Mouse (Mus musculus) liver (tissue): Measurements from ENCODE around the gene Zfp663.

ENCODE experiments used
- DNase-seq: peaks from one replicate; pipeline ENCODE4 v3.0.0-alpha.2; 2020; ENCODE audit warnings: mixed read lengths

The Zfp663 gene

GRCm38 (mm10) chr2:165319503-165319902 is 49.0 kb downstream of the Zfp663 start:
- no peak for DNase-seq

GRCm38 (mm10) chr2:165318941-165319340 is 49.6 kb downstream of the Zfp663 start:
- no peak for DNase-seq

GRCm38 (mm10) chr2:165317621-165318263 is 50.8 kb downstream of the Zfp663 start:
- DNase-seq = no peak

DNA sequence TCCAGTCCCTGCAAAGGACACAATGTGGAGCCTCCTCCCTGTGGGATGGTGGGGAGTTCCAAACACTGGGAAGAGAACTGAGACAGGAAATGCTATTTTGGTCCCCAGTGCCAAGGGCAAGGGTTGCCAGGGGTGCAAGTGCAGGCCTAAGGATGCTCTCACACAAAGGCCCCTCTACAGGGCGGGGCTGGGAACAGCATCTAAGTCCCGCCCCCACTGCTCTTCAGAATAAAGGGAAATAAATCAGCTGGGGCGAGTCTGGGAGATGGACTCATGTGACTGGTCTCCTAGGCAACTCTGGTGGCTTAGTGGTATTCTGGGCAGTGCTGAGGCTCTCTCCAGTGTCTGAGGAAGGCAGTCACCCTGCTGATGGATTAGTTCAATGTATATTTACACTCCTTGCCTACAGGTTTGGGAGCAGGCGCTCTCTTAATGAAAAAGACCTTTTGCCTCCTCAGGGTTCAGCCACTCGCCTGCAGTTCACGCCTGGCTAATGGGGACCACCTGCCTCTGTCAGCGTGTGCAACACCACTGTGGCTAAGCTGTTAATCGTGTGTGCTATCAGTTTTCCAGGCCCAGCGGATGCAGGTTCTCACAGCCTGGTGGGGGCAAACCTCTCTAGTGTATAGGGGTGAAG is 51.6 kb downstream of the Zfp663 start:
- no peak for DNase-seq

DNA sequence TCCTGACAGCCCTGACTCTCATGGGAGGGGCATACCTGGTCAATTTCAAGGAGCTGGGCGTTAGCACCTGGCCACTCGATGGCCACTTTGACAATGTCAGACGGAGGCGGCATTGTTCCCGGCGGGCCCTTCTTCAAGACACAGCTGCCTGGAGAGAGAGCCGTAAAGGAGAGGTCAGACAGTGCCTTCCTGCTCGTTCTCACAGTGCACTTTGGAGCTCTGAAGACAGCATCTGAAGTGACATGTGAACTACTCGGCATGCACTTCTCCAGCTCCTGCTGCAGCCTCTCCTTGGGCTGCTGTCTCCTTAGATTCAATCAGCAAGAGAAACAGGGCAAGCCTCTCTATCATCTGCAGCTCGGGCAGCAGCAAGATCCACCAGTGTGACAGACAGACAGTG is 52.3 kb downstream of the Zfp663 start:
- no peak for DNase-seq

GRCm38 (mm10) chr2:165314197-165314596 is 54.3 kb downstream of the Zfp663 start:
- no peak for DNase-seq

DNA sequence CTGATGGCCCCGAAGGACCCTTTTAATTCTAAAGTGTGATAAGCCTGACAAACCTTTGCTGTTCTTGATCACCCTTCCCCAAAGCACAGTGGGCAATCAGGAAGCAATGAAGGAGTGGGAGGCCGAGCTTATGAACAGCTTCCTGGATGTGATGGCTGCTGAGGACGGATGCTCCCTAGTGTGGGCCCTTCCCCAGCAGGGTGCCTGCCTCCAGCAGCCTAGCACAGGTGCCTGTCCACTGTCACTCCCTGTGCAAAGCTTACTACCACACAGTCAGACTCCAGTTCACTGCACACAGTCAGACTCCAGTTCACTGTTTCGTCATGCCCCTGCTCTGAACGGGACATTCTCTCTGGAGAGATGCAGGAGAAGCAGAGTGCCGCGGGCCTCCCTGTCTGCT is 56.1 kb downstream of the Zfp663 start:
- DNase-seq = no peak

DNA sequence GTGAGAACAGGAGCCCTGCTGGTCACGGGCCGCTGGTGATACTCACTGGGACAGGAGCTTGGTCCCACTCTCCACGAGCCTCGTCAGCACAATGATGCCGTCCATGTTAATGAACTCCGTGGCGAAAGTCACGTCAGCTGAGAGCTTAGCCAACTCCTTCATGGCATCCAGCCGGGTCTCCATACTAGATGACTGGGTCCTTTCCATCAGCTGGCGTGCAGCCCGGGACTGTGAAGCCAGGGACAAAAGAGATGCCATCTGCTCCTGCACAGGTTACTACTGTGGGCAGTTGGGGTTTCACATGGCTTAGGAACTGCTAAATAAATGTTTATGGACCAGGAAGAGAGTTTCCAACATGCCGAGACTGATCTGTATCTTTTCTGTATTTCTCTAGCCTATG is 57.0 kb downstream of the Zfp663 start:
- DNase-seq = no peak

GRCm38 (mm10) chr2:165310818-165311425 is 57.6 kb downstream of the Zfp663 start:
- DNase-seq = no peak

- DNase-seq = no peak
Observed at GRCm38 (mm10) chr2:165307801-165308200, 60.7 kb downstream of the Zfp663 start.

DNA sequence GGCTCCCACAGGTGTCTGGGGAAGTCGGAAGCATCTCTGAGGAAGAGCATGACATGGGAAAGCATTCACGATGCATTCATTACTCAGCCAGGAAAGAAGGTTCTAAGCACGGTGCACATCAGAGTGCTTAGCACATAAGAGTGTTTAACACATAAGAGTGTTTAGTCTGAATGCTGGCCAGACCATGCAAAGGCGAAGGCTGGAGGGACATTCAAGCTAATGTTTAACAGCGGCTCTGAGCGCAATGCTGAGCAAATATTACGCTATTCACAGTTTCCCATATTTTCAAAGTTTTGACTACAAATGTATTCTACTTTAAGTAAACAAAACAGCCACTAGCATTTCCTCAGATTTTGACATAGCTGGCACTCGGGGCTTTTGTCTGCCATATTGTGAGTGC is 63.1 kb downstream of the Zfp663 start:
- DNase-seq = no peak

DNA sequence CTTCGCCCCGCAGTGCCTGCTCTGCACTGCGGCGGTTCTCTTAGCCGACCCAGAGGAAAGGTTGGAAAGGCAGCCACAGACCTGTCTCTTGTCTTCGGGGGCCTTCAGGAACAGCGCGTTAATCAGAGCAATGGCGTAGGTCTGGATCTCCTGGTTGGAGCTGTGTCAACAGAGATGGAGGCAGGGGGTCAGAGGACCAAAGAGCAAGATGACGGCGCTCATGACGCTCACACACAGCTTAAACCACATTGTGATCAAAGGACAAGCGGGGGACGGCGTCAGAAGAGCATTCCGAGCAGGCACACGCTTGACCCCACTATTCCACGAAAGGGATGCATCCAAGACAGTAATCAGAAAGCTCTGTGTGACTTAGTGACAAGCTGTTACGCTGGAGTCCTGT is 63.7 kb downstream of the Zfp663 start:
- no peak for DNase-seq

DNA sequence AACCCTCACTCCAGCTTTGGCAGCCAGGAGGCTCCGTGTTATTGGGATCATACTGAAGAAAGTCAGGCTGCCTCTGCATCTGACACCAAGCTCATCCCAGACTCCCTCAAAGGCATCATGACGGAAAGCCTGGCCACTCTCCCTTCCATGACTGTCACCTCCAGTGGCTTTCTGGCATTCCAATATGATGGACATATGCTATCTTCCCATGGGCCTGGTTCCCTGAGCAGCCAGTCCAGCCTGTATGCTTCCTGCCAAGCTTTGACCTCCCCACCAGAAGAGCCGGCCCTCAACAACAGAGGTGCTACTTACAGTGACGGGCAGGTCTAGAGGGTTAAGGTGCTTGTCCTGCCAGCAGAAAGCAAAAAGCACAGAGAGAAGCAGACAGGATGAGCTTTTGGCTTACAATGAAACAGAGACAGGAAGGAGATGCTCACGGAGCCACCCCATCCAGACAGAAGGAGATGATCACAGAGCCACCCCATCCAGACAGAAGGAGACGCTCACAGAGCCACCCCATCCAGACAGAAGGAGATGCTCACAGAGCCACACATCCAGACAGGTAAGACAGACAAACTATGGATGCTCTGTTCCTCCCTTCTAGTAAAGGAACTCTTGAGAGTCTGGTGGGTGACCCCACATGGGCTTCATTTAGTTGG is 65.0 kb downstream of the Zfp663 start:
- no peak for DNase-seq

DNA sequence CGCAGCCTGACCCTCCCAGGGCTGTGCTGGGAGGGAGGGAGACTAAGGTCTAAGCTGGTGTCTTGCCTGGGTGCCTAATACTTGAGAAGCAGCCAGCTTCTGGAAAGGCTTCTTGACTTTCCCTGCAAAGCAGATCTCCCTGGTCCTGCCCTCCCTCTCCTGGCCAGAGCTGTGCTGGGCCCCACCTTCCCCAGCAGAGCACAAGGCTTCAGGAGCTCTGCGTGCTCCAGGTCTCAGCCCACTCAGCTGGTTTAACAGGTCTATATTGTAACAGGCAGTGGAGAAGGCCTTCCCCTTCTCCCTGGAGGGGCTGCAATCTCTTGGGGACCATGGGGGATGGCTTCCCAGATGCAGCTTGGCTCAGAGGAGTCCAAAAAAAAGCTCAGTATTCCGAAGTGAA is 67.1 kb downstream of the Zfp663 start:
- DNase-seq = no peak
